Mouse (Mus musculus) kidney, adult 8-10 months (tissue): ENCODE measurements around the gene Gatb.

Experiments
- DNase-seq, 2 experiments: peaks; one replicate each; pipeline ENCODE4 v3.0.0; 2022

Gene Gatb

DNA sequence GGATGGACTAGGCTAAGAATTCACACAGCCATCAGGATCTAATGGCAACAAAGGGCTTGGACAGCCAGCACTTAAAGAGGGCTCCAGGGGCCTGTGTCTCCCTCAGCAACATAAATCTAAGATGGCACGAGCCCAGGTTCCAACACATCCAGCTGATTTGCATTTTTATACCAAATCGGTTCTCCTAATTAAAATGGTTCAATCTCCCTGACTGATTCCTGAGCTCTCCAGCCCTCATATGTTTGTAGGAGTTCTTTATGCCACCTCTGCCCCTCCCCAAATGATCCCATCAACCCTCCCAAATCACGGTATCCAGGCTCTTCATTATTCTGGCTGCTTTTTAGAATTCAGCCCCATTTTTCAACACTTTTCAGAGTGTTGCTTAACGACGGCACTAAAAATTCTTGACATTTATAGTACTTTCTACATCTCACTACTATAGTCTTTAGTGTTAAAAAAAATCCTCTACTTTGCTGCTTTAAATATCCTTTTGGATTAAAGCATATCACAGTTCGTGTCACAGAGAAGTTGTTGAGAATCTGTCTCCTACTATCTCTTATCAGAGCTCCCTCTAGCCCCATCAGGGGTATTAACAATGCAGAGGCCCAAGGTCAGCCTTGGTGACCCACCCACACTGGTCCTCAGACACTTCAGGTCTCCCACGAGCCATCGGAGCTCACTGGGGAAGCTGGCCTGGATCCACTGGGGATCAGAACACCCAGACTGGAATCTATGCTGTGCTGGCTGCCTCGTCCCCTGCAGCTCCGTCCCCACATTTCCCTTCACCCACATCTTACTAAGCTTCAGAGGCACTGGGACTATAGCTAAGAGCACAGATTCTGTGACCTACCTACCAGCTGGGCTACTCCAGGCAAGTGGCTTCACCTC is 88.3 kb downstream of the Gatb start:
- no peak for DNase-seq

DNA sequence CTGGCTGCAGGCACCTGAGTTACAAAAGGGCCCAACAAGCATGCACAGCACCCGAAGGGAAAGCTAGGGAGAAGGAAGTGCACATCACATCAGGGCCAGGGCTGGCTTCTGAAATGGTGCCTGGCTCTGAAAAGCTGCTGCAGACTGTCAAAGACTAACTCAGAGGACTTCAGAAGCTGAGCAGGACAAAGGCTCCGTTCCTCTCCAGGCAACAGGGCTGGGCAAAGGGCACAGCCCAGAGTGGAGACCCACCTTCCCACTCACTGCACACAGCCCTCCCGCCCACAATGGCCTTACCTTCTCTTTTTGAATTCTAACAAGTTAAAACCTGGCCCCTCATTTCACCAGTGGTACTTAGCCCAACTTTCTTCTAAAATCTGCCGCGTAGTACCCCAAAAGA is 89.9 kb downstream of the Gatb start:
- DNase-seq = peak in 1 of 2 experiments; percentile 42

DNA sequence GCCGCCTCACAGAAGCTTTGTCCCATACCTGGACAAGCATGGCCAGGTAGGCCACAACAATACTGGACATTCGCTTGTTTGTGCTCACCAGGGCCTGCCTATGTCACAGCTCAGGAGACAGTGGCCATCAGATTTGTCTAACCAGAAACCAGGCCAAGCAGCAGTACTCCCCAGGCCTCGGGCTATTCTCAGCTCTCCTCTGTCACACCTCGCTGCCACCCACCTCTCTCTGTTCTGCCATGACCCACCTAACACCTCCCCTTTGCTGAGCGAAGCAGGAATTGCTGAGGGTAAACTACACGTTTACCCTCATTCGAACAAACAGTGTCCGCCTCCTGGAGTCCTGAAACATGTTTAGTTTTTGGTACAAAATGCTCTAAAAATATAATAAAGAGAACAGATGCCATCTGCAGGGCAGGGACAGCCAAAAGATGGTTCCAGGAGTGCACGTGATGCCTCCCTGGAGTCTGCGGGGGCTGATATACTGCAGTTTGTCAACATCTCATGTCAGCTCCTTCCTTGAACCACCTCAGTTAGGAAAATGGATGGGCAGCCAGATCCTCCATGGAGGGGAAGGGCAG is 90.8 kb downstream of the Gatb start:
- DNase-seq = no peak

DNA sequence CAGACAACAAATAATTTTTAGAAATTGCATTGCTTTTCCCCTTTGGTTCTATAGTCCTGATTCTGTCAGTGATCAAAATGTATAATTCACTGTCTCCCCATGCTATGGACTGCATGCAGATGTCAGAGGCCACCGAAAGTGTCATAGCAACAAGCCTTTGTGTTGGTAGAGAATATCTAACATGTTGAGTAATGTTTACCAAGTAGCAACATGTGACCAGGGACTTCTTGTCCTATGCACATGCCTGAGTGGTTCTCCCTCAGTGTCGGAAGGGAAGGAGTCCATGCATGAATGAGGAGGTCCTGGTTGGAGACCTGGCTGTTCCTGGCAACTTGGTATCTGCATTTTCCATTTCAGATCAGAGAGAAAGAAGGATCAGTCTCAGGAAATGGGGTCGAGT is 92.2 kb downstream of the Gatb start:
- DNase-seq = peak; percentile 51 to 63

DNA sequence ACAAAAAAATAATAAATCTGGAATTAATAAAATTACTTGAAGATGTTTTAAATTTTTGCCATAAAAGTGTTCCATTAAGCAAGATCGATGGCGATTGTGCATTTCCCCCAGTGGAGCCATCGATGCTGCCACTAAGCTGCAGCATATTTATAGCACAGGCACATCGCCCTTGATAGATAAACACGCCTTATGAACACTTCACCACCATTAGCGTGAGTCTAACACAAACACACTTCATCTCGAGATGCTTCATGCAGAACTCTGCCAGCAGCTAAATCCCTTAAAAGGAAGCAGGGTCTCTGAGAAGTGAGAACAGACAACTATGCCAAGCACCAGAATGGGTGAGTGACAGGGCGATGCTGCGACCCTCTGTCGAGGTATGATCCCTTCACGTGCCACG is 92.8 kb downstream of the Gatb start:
- DNase-seq = no peak

DNA sequence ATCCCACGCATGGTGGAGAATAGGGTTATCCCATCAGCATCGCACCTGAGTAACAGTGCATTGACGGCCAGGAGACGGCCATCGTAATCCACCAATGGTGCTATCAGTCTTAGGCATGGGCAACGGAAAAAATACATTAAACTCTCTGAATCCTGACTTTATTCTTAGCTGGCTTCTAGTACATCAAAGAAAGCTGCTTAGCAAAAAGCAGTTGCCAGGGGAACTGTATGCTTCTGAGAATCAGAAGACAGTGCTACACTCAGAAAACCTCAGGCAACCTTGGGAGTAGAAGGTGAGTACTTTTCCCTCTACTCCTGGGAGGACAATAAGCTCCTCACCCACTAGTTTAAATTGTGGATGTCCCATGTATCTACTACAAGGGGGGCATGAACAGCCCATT is 93.8 kb downstream of the Gatb start:
- no peak for DNase-seq

DNA sequence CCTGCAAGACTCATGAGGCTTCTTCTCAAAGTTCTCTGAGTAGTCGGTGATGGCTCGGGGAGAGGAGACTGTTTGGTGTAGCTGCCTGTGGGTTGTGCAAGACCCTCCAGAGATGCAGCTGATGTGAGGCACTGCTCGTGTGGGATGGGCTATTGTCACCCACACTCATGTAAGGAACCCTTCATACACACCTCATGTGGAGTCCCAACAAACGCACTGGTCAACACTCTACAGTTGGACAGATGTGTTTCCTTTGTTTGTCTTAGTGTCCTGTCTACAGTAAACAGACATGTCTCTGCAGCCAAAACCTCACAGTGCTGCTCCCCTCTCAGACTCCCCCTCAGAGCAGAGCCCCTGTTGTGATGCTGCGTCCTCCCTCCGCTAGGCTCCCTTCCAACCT is 95.9 kb downstream of the Gatb start:
- DNase-seq = no peak

DNA sequence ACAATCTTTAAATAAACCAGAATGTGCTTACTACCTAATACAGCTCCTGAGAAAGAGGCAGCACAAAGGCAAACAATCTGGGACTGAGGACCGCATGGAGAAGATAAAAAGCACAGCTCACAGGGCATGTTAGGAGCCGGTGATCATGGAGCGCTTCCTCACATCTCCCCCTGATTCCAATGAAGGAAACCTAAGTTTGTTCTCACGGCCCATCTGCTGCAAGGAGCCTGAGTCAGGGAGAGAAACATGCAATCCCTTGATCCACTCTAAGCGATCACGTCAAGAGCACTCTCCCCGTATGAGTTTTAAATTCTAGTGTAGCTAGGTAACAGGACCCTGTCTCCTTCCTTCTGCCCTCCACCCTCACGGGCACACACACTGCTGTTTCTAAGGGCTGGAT is 103.2 kb downstream of the Gatb start:
- DNase-seq = no peak

DNA sequence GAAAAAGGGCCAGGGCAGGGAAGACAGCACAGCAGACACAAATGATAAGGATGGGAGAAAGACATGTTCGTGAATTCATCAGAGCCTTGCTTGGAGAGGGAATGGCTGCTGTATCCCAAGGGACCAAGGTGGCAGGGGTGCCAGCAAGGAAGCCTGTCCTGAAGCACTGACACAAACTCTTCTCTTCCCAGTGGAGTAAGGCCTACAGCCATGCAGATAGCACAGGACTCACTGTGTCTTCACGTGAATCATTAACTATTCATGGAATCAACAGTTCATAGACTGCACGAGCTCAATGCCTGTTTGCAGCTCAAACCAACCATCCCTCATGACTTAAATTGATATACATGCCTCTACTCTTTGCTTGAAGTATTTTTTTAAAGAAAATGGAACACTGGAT is 104.0 kb downstream of the Gatb start:
- DNase-seq = no peak

DNA sequence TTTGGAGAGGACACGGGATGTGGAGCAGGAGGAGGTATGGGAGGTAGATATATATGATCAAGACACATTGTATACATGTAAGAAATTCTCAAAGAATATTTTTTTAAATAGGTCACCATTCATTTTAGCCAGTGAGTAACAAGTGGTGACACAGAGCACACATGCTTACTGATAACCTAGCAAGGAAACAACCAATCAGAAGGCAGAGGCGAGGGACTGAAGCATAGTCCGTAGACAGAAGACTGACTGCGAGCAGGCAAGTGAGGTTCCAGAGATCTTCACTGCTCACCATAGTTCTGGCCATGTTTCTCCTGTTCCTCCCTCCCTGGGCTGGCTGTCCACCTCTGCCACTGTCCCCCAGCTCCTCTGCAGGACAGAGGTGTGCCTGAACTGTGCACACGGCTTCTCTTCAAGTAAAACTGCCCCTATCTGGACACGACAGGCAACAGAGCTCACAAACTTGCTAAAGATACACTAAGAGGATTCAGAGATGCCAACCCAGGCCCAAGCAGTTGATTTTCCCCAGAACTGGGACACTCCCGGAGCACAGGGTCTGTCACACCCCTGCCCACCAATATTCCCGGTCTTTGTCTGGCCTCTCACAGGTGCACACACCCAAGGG is 105.5 kb downstream of the Gatb start:
- no peak for DNase-seq

DNA sequence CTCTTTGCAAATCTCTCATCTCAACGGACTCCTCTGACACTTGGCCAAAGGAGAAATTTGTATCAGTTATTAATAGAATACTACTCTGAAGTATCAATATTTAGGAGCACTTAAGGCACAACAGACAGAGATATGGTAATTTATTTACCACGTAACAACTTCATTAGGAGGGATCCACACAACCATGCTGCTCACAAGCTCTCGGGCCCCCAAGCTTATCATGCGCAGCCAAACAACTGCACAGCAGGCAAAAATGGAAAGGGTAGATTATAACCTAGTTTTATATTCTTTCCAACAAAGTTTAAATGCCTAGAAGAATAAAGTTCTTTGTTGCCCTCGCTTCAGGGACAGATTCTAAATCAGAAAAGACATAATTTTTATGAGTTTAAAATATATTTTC is 106.0 kb downstream of the Gatb start:
- no peak for DNase-seq

DNA sequence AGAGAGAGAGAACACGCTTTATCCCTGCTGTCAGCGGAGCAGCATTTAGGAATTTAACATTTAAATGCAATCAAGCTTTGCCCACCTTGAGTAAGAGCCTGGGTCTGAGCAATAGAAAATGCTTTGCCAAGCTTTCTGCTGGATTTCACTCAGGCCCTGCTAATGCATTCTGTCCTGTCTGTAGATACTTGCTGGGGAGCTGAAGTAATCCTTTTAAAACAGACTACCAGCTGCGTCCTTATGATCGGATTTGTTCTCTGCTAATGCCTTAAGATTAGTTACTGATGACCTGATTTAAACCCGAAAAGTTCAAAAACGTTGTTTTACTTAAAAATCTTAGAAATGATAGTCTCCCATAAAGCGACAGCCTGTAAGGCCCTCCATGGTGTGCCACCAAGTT is 107.2 kb downstream of the Gatb start:
- DNase-seq = no peak

DNA sequence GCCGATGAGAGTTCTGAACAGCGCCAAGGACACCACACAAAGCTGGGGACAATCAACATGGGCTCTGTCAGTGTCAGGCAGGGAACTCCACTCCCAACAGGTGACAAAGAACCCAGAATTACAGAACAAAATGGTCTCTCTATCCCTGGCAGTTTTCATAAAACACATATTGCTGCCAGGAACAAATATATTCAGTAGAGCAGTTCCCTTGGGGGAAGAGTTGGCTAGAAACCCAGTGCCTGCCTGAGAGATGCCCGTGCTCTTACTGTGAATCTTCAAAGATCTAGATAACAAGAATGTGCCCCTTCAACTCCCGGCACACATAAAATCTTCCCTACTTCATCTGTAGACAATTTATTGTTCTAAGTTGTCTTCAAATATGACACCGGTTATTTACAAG is 109.7 kb downstream of the Gatb start:
- no peak for DNase-seq

DNA sequence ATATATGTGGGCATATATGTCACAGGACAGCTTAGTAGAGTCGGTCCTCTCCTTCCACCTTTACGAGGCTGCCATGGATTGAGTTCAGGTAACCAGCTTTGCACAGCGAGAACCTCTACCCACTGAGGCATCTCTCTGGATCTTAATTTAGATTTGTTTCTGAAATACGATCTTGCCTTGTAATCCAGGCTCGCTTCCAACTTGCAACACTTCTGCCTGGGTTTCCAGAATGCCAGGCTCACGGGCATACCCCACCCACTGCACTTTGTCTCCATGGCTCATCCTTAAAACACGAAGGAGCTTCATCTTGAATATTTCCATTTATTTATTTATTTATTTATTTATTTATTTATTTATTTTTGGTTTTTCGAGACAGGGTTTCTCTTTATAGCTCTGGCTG is 111.4 kb downstream of the Gatb start:
- no peak for DNase-seq

DNA sequence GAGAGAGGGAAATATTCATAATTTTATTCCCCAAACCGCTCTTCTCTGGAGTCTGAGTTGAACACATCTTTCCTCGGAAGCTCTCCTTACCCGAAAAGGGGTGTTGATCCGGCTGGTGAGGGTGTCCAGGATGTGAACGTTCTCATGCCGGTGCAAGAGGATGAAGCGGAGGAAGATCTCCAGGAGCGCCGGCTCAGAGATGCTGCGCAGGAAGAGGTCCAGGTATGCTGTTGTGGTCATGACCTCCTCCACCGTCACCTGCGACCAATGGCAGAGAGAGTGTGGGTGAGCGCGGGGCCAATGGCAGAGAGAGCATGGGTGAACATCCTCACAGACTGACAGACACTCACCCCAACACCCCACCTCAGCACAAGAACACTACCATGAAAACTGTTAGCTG is 114.4 kb downstream of the Gatb start:
- DNase-seq = no peak

DNA sequence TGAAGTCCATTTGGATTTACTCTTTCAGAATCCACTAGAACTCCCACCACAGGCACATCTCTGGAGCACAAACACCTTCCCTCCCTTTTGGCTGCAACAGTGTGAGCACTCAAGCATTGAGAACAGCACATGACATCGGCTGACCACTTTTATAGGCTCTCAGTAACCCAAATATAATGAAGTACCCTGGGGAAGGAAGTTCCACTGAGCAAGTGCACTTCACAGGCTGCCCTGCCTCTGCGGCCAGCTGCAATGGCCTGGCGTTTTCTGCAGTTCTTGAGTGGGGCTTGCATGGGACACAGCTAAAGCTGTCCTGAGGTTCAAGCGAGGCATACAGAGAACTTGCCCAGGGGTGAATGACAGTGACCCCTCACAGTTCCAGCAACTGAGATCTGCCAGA is 117.2 kb downstream of the Gatb start:
- peak; percentile 16 to 17 for DNase-seq

DNA sequence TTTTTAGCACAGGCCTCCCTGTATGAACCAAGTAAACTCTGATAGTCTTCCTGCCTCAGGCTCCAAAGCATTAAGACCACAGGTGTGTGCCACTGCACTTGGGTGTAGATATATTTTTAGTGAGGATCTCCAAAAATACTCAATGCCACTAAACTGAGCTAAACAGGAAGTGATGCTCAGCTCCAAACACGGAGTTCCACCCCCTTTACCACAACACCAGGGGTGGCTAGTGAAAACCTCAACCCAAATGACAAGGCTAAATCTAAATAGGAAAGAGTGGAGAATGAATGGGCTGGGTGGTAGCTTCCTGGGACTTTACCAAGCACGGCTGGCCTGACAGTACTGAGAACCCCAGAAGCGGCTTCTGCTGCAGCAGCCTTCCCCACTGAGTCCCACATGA is 119.1 kb downstream of the Gatb start:
- DNase-seq = no peak

DNA sequence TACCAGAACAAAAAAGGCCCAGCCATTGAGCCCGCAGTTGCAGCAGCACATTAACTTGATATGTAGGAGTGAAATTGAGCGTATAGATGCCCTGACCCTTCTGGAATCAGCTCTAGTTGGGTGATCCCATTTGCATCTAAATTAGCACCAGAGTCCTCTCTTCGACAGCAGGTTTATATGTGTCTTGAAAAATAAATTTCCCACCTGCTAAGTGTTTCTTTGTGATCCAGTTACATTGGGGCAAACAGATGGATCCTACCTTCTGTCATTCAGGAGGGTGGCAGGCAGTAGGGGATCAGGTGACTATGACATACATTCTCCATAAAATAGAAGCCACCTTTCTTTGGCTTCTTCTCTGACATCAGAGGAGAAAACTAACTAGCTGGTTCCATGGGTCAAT is 121.1 kb downstream of the Gatb start:
- no peak for DNase-seq

DNA sequence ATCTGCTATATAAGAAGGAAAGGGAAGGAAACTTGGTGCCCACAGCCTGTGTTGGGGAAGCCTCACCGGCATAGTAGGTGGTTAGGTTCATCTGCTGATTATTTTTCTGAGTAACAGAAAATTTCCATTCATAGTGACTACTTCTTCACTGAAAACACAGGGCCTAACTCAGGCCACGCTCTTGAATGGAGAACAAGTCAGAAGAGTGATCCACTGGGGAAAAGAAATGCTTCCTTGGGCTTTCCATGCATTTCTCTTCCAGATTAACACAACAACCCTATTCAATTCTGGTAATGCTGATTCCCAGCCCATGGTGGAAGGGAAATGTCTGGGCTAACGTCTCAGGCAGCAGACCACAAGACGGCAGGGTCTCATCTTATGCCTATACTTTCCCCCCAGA is 124.6 kb downstream of the Gatb start:
- no peak for DNase-seq

DNA sequence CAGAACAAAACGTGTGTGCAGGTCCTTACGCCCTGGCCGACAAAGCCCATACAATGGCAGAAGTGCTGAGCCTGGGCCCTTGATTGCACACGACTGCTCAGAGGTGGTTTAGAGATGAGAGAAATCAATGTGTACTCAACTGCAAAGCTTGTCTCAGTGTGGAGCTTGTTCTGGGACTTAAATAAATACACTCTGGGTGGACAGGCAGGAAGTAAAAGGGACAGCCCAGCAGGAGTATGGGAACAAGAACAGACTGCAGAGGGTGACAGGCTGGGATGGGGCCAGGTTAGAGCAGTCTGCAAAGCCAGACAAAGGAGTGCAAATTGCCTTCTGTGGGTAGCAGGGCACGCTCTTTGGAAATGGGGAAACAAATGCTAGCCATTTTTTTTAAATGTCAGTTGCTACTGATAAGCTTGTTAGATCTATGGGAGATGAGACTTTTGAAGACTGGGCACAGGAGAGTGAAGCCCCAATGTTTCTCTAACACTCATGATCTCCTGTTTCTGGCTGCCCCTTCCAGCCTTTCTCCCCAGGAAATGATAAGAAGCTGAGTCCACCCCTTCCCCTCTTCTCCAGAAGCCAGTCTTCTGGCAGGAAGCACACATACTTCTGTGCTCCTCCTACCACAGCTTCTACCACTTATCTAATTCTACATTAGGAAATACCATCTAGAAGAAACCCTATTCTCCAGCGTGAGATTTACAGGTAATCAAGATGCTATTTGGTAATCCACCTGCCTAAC is 129.4 kb downstream of the Gatb start:
- no peak for DNase-seq
